Mouse (Mus musculus) T-helper 2 cell (primary cell): ENCODE results near the gene Ifi27l2b.

ENCODE experiments used
- in situ Hi-C: fragments of 300-600 bp; cut with MboI, MseI; formaldehyde crosslinking; loops from one replicate; pipeline ENCODE4 v1.15.1; 2025; ENCODE audit warnings: high pct_unique_total_duplicates

Gene Ifi27l2b

DNA sequence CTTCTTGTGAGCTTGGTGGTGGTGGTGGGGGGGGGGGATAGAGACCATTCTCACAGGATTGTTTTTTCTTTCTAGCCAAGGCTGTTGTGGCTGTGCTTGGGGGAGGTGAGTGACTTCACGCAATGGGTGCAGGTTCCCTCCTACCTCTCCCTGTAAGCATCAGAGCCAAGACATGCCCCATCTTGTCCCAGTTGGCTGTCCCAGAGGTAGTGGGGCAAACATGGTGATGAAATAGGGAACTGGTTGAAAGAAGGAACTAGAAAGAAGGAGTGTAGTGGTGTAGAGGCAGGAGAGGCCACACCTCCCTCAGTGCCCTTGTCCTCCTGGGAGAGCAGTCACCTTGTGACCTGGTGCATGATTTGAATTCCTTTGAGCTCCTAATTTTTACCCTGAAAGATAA, 19.4 kb downstream of the Ifi27l2b start:
- in situ Hi-C loops = no loop called here

DNA sequence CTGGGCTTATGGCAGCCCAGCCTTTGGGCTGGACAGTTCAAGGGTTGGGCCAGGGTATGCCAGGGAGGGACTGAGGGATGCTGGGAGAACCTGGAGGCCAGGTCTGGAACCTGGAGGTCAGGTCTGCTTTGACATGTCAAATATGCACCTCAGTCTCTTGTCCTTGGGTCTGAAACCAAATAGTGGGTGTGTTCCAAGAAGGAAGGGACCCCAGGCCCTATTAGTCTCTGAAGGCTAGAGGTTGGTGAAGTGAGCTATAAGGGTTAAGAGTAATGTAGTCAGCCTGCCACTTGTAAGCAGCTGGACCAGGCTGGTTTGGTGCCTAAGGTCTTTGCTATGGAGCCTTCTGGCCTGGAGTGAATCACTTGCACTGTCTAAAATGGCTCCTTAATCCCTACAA, 22.2 kb downstream of the Ifi27l2b start:
- in situ Hi-C loops = no loop called here

DNA sequence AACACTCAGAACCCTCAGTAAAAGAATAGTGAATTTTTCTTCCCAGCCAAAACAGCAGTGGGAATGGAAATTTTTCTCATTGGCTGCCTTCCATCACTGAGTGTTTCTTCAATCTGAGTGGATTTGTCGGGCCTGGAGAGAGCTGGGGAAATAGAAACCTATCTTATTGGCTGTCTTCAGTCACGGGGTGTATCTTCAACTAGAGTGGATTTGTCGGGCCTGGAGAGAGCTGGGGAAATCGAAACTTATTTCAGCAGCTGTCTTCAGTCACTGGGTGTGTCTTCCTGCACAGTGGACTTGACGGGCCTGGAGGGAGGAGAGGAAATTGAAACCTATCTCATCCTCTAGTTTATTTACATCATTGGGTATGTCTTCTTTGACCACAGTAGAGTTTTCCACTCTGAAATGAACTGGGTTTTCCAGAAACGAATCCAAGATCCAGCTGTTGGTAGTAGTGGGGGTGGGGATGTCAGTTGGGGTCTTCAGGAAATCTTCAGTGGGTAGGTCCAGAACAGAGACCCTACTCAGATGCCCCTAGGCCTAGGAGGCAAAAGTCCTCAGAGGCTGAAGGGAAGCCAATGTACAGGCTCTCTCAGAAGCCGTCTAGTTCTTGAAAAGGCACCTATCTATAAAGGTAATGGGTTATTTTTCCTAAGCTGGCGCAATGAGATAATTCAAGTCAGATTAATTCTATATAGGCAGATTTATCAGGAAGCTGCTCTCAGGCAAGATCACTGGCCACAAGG, 22.9 kb downstream of the Ifi27l2b start, which contains the start of gene Ifi27:
Gene Ifi27 (plus strand): TSS at position 226 of the 746 bp plus-strand sequence.
- in situ Hi-C loops = no loop called here

DNA sequence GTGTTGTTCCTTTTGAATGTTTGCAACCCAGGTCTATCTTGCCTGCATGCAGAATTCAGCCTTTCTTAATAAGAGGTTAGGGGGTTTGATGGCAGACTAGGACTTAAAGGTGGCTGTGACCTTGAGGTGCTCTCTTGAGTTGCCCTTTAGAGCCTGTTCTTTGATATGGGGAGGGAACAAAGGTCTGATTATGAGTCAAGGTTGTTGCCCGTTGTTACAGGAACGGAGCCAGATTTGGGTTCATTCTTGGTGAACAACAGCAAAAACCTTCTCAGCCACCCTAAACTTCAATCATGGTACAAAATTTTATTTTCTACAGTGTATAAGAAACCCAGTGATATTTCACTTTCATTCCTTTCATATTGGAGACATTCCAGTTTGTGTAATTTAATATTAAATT, 23.6 kb downstream of the Ifi27l2b start:
- in situ Hi-C loops = no loop called here

DNA sequence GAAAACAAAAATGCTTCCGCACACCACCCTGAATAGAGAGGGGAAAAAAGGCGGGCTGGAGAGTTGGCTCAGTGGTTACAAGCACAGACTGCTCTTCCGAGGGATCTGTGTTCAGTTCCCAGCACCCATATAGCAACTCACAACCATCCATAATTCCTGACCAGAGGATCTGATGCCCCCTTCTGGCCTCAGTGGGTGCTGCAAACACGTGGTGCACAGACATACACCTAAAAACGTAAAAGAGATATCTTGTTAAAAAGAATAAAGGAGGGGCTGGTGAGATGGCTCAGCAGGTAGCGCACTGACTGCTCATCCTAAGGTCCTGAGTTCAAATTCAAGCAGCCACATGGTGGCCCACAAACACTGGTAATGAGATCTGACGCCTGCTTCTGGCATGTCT, 30.3 kb downstream of the Ifi27l2b start:
- in situ Hi-C loops = loop anchor here (5.0 kb wide), 1 partner anchor 66 kb away; no protein-coding TSS in a partner anchor

DNA sequence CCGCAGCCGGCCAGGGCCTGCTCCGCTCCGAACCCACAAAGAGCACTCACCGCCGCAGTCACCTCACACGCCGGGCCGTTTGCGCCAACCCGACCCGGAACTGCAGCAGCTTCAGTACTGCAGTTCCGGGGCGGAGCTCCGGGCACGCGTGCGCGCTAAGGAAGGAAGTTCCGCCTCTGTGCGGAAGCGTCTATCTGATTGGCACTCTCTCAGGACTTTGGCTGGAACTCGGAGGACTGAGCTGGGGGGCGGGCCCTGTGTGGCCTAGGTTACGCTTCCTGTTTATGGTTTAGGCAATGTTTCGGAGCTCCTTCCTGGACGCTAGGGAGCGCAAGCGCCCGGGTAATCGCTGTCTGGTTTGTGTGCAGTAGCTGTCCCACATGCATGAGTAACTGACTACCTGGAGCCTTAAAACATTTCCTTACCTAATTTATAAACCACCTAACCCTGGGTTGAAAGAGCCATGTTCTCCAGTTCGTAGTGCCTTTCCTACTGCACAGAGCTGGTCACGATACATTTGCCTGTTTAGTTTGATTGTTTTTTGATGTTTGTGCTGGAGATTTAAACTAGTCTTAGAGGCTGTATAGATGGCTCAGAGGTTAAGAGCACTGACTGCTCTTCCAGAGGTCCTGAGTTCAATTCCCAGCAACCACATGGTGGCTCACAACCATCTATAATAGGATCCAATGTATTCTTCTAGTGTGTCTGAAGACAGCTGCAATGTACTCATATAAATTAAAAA, 31.1 kb downstream of the Ifi27l2b start, which contains the start of gene Ddx24:
Gene Ddx24 (minus strand): TSS at position 102 of the 742 bp plus-strand sequence.
- in situ Hi-C loops = loop anchor here (5.0 kb wide), 1 partner anchor 66 kb away; no protein-coding TSS in a partner anchor

DNA sequence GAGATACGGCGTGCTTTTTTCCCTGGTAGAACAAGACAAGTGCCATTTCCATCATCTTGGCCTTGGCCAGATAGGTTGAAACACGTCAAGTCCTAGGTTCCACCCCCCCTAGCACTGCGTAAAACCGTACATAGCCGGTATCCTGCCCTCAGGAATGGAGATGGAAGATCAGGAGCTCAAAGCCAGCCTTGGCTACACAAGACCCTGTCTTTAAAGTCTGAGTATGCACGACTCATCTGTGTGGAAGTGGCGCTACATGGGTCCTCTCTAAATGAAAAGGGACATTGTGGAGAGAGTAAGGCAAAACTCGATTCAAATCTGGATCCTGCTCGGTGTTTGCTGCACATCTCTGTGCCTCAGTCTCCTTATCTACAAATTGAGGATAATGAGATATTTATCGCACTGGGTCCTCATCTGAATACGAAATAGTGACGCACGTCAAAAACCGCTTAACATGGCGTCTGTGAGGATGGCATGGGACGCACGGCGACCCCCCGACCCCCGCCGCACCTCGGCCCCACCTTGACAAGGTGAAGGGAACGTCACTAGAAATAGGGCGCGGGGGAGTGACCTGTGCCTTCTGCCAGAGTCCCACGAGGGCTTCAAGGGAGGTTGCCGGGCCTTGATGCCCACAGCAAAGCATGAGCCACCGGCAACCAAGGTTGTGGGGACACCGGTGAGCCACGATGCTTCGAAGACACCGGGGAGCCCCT, 31.9 kb downstream of the Ifi27l2b start:
- in situ Hi-C loops = loop anchor here (5.0 kb wide), 1 partner anchor 67 kb away; no protein-coding TSS in a partner anchor

DNA sequence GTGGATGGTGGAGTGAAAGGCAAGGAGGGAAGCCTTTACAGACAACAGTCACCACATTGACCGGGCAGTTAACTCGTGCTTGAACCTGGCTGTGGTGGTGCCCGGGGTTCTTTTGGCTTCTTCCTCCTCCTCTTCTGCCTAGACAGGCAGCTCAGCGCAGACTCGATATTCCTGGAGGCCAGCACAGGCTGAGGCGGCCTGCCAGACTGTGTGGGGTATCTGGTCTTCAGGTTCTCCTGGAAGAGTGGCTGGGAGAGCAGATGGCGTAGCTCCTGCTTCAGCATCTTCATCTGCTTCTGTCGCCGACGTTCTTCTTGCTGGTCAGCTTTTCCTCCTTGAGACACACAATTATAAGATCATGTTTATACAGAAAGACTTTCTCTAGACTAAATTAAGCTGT, 48.9 kb downstream of the Ifi27l2b start:
- in situ Hi-C loops = no loop called here

DNA sequence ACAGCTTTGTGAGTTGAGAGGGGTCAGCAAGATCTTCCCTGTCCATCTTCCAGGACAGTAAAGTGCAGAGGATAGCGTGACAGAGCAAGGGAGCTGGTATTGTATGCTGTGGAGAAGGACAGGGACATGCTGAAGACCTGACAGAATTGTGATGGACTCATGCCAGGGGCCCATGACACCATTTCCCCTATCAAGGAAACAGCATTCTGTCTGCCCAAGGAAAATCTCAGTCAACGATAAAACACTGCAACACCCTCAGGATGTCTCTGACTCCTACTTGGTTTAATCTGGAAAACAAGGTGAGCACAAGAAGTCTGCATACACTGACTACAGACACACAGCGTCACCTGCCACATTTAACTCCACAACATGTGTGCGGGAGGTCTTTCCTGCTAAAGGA, 49.3 kb downstream of the Ifi27l2b start, which contains the start of gene 9330161L09Rik:
Gene 9330161L09Rik (minus strand): TSS at position 101 of the 400 bp plus-strand sequence.
- in situ Hi-C loops = no loop called here

DNA sequence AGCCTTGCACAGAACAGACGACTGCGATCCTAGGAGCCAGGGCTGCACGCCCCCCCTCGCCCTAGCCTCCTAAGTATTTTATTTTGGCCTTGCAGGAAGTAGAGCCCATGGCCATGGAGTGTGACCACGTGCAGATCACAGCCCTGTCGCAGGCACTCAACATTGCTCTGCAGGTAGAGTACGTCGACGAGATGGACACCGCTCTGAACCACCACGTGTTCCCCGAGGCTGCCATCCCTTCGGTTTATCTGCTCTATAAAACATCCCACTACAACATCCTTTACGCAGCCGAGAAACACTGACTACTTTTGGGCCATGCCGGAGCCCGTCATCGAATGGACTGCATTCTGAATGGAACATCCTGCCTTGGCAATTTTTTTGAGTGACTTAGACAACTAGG, 52.9 kb downstream of the Ifi27l2b start:
- in situ Hi-C loops = no loop called here
